Mouse (Mus musculus): ENCODE measurements around the gene D330045A20Rik. TPM values are rescaled to one million over a fixed set of nuclear protein-coding genes. Genes with fewer than 3 reads are reported as not detected.

D330045A20Rik gene
- polyA plus RNA-seq, 1 experiment from 2014 or later: 3.1 TPM

- Histone ChIP-seq H3K36me3 (no peaks in the 10 kb centered on the region), H3K4me3 (no peak overlapping the region), H3K27me3 (peaks cover 17% of the 10 kb centered on the region), H3K27ac (replicated peaks) (no peak overlapping the region), H3K4me1 (no peaks in the 10 kb centered on the region), H3K4me2 (replicated peaks) (no peak overlapping the region), H3K9me3 (no peaks in the 10 kb centered on the region), H3K9ac (replicated peaks) (no peak overlapping the region)
- WGBS: 91% methylated on average over 6 of the region's 6 CpGs
- ATAC-seq (ENCODE audit: low FRiP score, low read depth): no peak
These were observed 116.2 kb downstream of the D330045A20Rik start for GRCm38 (mm10) chrX:139596404-139596803.

Other genes with a start within 250 kb of the D330045A20Rik start
- not detected in 2 replicates for gene Trap1a, start 146.7 kb upstream of the D330045A20Rik start, polyA plus RNA-seq (2016; fragmentation: Nextera tagmentation; extraction: Ambion mirVana)
- gene Rnf128, start 82.9 kb downstream of the D330045A20Rik start, polyA plus RNA-seq (2016; fragmentation: Nextera tagmentation; extraction: Ambion mirVana): 1.2 and 1.3 TPM in 2 replicates
- 1.1 and 1.6 TPM in 2 replicates for gene Tbc1d8b, start 204.6 kb downstream of the D330045A20Rik start, polyA plus RNA-seq (2016; fragmentation: Nextera tagmentation; extraction: Ambion mirVana)
- 0.32 TPM in 1 of 2 replicates, not detected in the other for gene Gm15013, start 234.1 kb downstream of the D330045A20Rik start, polyA plus RNA-seq (2016; fragmentation: Nextera tagmentation; extraction: Ambion mirVana)